Mouse (Mus musculus): Measurements from ENCODE around the gene Csnk1d. TPM values are rescaled to one million over a fixed set of nuclear protein-coding genes. Genes with fewer than 3 reads are reported as not detected.

Gene Csnk1d
- polyA plus RNA-seq, 1 experiment from 2014 or later, result 133 TPM

- Histone ChIP-seq H3K27me3 (replicated peaks; ENCODE audit: low read depth, poor library complexity, severe bottlenecking) (no peaks in the 10 kb centered on the region), H3K9me3 (no peaks in the 10 kb centered on the region), H3K4me1 (no peaks in the 10 kb centered on the region), H3K27ac (replicated peaks) (no peak overlapping the region), H3K4me3 (no peak overlapping the region), H3K36me3 (replicated peaks) (peaks cover 79% of the 10 kb centered on the region)
- DNase-seq (ENCODE audit: low spot score), result peak; percentile 19
- 80% methylated on average over 3 of the region's 3 CpGs for WGBS
Measured at GRCm38 (mm10) chr11:120916477-120916876, 74.7 kb downstream of the Csnk1d start.

GRCm38 (mm10) chr11:120913796-120914195, 77.3 kb downstream of the Csnk1d start:
- H3K4me3 ChIP-seq, result no peak overlapping the region
- H3K27me3 ChIP-seq (replicated peaks; ENCODE audit: low read depth, poor library complexity, severe bottlenecking), result no peaks in the 10 kb centered on the region
- no peak overlapping the region for H3K27ac ChIP-seq (replicated peaks)
- no peak for DNase-seq (ENCODE audit: low spot score)
- H3K36me3 ChIP-seq (replicated peaks), result peaks cover 53% of the 10 kb centered on the region
- H3K9me3 ChIP-seq, result no peaks in the 10 kb centered on the region
- 92% methylated on average over 4 of the region's 4 CpGs for WGBS
- no peaks in the 10 kb centered on the region for H3K4me1 ChIP-seq

Other genes with a start within 250 kb of the Csnk1d start
- 10.5 and 11.6 TPM in 2 replicates for gene Hmga1b, start 228.5 kb downstream of the Csnk1d start, polyA plus RNA-seq (2016; fragmentation: Nextera tagmentation; extraction: Ambion mirVana)
- gene Rfng, start 207.1 kb downstream of the Csnk1d start, polyA plus RNA-seq (2016; fragmentation: Nextera tagmentation; extraction: Ambion mirVana), result 40.0 and 42.1 TPM in 2 replicates
- gene Gps1, start 207.1 kb downstream of the Csnk1d start, polyA plus RNA-seq (2016; fragmentation: Nextera tagmentation; extraction: Ambion mirVana), result 265 and 272 TPM in 2 replicates
- 96.6 and 101 TPM in 2 replicates for gene Dus1l, start 194.9 kb downstream of the Csnk1d start, polyA plus RNA-seq (2016; fragmentation: Nextera tagmentation; extraction: Ambion mirVana)
- 121 and 132 TPM in 2 replicates for gene Fasn, start 166.8 kb downstream of the Csnk1d start, polyA plus RNA-seq (2016; fragmentation: Nextera tagmentation; extraction: Ambion mirVana)
- gene Ccdc57, start 58.5 kb downstream of the Csnk1d start, polyA plus RNA-seq (2016; fragmentation: Nextera tagmentation; extraction: Ambion mirVana), result 6.5 and 6.8 TPM in 2 replicates
- 131 and 182 TPM in 2 replicates for gene Slc16a3, start 42.9 kb downstream of the Csnk1d start, polyA plus RNA-seq (2016; fragmentation: Nextera tagmentation; extraction: Ambion mirVana)
- not detected in 2 replicates for gene Cd7, start 48.1 kb upstream of the Csnk1d start, polyA plus RNA-seq (2016; fragmentation: Nextera tagmentation; extraction: Ambion mirVana)
- not detected in 2 replicates for gene Sectm1b, start 72.2 kb upstream of the Csnk1d start, polyA plus RNA-seq (2016; fragmentation: Nextera tagmentation; extraction: Ambion mirVana)
- not detected in 2 replicates for gene Sectm1a, start 89.9 kb upstream of the Csnk1d start, polyA plus RNA-seq (2016; fragmentation: Nextera tagmentation; extraction: Ambion mirVana)
- gene Tex19.2, start 127.3 kb upstream of the Csnk1d start, polyA plus RNA-seq (2016; fragmentation: Nextera tagmentation; extraction: Ambion mirVana), result not detected in 2 replicates
- 0.11 TPM in 1 of 2 replicates, not detected in the other for gene Tex19.1, start 154.8 kb upstream of the Csnk1d start, polyA plus RNA-seq (2016; fragmentation: Nextera tagmentation; extraction: Ambion mirVana)
- 0.09 TPM in 1 of 2 replicates, not detected in the other for gene Uts2r, start 168.9 kb upstream of the Csnk1d start, polyA plus RNA-seq (2016; fragmentation: Nextera tagmentation; extraction: Ambion mirVana)
- gene Hexdc, start 213.1 kb upstream of the Csnk1d start, polyA plus RNA-seq (2016; fragmentation: Nextera tagmentation; extraction: Ambion mirVana), result 5.1 and 5.5 TPM in 2 replicates
- gene Ogfod3, start 213.4 kb upstream of the Csnk1d start, polyA plus RNA-seq (2016; fragmentation: Nextera tagmentation; extraction: Ambion mirVana), result 18.5 and 21.6 TPM in 2 replicates
- 29.4 and 31.4 TPM in 2 replicates for gene Cybc1, start 238.0 kb upstream of the Csnk1d start, polyA plus RNA-seq (2016; fragmentation: Nextera tagmentation; extraction: Ambion mirVana)
- gene Narf, start 245.9 kb upstream of the Csnk1d start, polyA plus RNA-seq (2016; fragmentation: Nextera tagmentation; extraction: Ambion mirVana), result 55.6 and 56.8 TPM in 2 replicates

Data from embryonic facial prominence, embryonic 10.5 days (tissue).